Mouse (Mus musculus): ENCODE results near the gene Slc12a5. TPM values are rescaled to one million over a fixed set of nuclear protein-coding genes. Genes with fewer than 3 reads are reported as not detected.

Gene Slc12a5
- 100 to 1,000 TPM; 538 to 565 TPM for total RNA-seq (2021)
- long read RNA-seq, experiment 1, transcript Slc12a5-205 (2 exons, 2,996 nt), result major isoform, 9 of 166 reads
- long read RNA-seq, experiment 1, partial matches to known transcripts, result 6 of 166 reads
- long read RNA-seq, experiment 1, other reads (novel, unspliced or antisense), result 151 of 166 reads
- long read RNA-seq, experiment 2, transcript Slc12a5-205 (2 exons, 2,996 nt), result major isoform, 8 of 153 reads
- long read RNA-seq, experiment 2, partial matches to known transcripts, result 143 of 153 reads
- long read RNA-seq, experiment 2, other reads (novel, unspliced or antisense), result 2 of 153 reads

GRCm38 (mm10) chr2:164960716-164961441, at the start of gene Slc12a5:
Slc12a5 (plus strand) TSS chr2:164960802.
- DNase-seq (ENCODE audit: low spot score in 2 of 2), result peak; percentile 72 to 79

DNA sequence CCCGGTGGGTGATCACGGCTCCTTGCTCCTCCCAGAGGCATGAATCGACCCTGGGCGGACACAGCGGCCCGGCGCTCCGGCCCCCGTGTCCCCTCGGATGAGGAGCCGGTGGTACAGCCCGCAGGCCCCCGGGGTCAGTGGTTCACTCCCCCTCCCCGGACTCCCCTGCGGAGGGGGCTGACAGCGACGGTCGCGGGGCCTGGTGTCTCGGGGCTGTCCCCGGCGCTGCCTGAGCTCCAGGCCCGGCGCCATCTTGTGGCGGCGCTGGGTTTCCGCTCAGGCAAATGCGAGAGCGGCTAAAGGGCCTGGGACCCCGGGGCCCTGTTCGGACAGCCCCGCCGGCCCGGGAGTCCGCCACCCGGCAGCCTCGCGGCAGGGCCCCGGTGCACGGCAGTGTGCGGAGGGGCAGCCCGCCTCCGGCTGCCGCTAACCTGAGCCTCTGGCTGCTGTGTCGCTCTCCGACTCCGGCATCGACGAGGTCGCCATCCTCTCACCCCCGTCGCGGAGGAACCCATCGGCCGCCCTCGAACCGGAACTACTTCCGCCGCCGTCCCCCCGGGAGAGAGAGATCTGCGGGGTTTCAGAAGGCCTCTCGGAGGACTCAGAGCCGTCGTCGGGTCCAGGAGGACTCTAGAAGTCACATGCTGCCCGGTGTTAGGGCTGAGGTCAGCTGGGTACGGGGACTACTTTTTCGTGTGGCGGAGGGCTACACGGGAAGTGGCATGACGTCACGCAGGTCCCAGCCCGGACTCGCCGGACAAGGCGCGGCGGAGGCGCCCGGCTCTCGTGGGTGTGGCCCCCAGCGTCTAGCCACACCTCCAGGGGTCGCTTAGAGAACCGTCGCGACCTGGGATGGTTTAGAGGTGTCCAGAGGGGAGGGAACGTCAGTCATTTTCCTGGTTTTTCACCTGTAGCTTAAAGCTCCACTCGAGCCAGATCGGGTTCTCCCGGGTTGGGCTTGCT, 49.2 kb upstream of the Slc12a5 start, which contains the start of gene Zfp335:
Zfp335 (minus strand) TSS at position 672 of the 963 bp plus-strand sequence.
- peak; percentile 85 to 93 for DNase-seq (ENCODE audit: low spot score in 2 of 2)

GRCm38 (mm10) chr2:164912151-164912550, 48.5 kb upstream of the Slc12a5 start:
- DNase-seq (ENCODE audit: low spot score in 2 of 2), result peak; percentile 37 to 56

GRCm38 (mm10) chr2:164912749-164913427, 47.7 kb upstream of the Slc12a5 start:
- no peak for DNase-seq (ENCODE audit: low spot score in 2 of 2)

DNA sequence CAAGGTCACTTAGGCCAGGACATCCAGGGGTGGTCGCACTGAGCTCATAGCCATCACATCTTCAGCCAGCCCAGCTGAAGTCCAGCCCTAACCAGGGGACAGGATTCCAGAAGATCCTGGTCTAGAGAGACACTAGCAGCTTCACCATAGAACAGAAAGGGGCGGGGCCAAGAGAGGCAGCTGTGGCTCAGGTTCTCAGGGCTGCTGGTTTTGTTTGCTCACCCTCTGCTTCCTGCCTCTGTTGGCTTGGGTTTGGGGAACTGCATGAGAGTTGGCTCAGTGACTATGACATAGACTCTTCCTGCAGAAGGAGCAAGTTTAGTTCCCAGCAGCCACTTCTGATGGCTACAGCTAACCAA, 47.2 kb upstream of the Slc12a5 start:
- DNase-seq (ENCODE audit: low spot score in 2 of 2), result no peak

DNA sequence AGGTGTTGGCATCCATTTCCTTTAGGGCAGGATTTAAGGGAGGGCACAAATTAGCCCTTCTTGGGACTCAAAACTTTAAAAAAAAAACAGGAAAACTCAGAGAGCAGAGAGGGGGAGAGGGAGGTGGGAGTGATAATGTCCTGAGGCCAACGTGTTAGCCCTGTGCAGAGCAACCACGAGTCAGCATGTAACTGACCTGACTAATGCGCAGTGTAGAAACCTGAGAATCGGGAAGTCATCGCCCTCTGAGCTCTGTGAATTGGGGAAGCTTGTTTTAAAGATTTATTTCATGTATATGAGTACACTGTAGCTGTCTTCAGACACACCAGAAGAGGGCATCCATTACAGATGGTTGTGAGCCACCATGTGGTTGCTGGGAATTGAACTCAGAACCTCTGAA, 43.8 kb upstream of the Slc12a5 start:
- no peak for DNase-seq (ENCODE audit: low spot score in 2 of 2)

DNA sequence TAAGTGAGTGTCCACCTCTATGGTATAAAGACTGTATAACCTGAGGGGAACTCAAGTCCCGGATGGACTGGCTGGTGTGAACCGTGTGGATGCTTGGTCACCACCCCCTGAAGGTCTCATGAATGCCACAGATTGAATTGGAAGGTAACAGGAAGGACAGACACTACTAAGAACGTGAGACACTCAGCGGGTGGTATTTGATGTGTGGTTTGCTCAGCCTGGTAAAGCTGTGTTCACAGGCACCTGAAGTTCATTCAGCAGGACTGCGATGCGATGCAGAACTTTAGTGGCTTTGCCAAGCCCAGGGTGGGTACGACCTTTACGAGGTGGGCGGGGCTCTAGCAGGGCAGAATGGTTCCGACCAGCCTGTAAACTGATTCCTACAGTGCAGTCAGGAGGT, 43.2 kb upstream of the Slc12a5 start:
- no peak for DNase-seq (ENCODE audit: low spot score in 2 of 2)

DNA sequence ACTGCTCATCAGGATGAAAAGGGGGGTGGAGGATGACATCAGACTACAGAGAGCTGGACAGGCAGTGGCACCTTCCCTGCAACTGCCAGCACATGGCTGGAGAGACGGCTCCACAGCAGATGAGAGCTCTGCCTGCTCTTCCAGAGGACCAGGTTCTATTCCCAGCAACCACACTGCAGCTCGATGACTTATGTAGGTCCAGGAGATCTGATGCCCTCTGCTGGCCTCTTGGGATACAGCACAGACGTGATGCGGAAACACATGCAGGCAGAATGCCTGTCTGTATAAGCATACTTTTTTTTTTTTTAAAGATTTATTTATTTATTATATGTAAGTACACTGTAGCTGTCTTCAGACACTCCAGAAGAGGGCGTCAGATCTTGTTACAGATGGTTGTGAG, 42.3 kb upstream of the Slc12a5 start:
- no peak for DNase-seq (ENCODE audit: low spot score in 2 of 2)

- no peak for DNase-seq (ENCODE audit: low spot score in 2 of 2)
These were observed 38.6 kb upstream of the Slc12a5 start for GRCm38 (mm10) chr2:164921984-164922383.

GRCm38 (mm10) chr2:164923291-164923690, 37.3 kb upstream of the Slc12a5 start:
- DNase-seq (ENCODE audit: low spot score in 2 of 2), result no peak

DNA sequence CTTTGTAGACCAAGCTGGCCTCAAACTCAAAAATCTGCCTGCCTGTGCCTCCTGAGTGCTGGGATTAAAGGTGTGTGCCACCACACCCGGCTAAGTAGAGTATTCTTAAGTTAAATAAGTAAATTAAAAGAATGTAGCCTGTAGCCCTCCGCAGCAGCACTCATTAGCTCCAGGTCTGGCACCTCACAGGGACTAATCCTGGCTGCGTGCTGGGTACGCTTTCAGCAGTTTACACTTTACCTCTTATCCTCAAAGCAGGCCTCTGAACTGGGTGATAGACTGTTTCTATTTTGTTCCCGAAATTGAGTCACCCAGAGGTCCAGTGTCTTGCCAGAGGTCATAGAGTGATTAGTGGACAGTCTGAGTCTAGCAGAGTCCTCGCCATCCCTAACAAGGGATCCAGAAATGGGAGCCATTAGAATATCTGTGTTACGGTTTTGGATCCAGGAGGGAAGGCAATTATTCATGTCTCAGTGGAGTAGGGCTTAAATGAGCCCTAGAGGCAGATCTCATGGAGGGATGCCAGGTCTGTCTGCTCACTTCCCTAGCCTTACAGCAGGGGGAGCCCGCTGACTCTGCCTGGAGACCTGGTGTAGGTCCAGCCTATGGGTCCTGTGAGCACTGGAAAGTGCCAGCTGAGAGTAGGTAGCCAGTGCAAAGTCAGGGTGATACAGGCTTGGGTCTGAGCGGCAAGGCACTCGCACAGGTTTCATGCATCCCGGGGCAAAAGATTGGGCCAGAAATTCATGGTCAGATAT, 36.3 kb upstream of the Slc12a5 start:
- DNase-seq (ENCODE audit: low spot score in 2 of 2), result peak; percentile 90 to 93

DNA sequence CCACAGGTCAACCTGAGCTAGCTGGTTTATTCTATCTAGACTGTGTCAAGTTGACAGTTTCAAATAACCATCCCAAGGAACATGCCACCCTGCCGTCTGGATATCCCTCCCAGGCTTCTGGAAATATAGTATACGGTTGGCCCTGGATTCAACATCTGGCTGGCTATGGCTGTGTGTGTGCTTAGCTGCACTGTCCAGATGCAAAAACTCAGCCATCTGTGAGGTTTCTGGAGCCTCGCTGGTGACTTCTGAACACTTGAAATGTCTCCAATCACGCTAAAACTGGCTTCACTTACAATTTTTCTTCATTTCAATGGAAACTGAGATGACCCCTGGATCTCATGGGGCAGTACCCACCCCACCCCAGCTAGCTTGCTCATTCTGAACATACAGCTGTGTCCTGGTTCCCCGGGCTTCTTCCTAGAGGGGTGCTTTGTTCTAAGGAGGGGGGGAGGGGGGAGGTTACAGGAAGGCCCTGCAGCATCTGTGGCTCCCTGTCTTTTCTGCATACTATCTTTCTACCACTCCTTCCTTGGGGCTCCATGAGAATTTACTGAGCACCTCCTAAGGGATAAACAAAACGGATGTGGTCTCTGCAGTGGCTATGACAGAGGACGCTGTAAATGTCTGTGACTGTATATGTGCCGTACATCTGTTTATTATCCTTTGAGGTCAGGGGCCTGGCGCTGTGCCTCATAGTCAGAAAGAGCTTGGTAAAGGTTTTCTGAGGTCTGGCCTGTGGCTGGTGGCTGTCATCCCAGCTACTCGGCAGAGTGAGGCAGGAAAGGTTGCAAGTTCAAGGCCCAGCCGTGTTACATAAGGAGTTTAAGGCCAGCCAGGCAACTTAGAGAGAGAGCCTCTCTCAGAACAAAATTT, 29.7 kb upstream of the Slc12a5 start:
- DNase-seq (ENCODE audit: low spot score in 2 of 2), result no peak

DNA sequence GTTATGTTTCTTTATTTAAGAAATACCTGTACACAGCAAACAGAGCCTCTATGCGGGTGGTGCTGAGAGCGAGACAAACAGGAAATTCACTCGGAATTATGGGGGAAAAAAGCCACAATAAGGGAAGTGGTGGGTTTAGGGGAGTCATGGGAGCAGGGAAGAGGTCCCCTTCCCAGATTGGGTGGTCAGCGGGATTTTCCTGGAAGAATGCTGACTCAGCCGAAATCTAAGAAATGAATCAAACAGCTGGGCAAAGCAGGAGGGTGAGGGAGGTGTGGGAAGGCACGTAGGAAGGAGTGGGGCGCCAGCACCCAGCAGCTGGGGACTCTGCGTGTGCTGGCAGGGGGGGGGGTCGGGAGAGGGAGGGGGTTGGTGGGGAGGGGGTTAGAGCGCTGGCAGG, 27.1 kb upstream of the Slc12a5 start:
- DNase-seq (ENCODE audit: low spot score in 2 of 2), result no peak

- no peak for DNase-seq (ENCODE audit: low spot score in 2 of 2)
These were observed 24.6 kb upstream of the Slc12a5 start for GRCm38 (mm10) chr2:164935991-164936390.

GRCm38 (mm10) chr2:164938146-164939091, 22.2 kb upstream of the Slc12a5 start:
- DNase-seq (ENCODE audit: low spot score in 2 of 2), result peak; percentile 43 to 76

DNA sequence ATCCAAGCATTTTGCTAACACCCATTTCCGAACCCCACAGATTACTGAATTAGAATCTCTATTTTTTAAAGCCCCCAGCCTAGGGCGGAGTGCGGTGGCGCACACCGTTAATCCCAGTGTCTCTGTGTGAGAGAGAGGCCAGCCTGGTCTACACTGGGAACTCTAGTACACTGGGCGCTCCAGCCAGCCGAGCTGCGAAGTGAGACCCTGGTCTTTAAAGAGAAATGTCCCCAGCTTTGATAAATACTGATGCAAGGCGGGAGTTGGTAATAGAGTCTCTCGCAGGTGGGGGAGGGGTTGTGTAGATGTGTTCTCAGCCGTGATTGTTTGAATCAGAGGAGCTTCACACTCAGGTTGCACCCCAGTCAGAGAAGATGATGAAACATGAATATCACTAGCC, 21.5 kb upstream of the Slc12a5 start:
- peak in 1 of 2 experiments; percentile 24 for DNase-seq (ENCODE audit: low spot score in 2 of 2)

DNA sequence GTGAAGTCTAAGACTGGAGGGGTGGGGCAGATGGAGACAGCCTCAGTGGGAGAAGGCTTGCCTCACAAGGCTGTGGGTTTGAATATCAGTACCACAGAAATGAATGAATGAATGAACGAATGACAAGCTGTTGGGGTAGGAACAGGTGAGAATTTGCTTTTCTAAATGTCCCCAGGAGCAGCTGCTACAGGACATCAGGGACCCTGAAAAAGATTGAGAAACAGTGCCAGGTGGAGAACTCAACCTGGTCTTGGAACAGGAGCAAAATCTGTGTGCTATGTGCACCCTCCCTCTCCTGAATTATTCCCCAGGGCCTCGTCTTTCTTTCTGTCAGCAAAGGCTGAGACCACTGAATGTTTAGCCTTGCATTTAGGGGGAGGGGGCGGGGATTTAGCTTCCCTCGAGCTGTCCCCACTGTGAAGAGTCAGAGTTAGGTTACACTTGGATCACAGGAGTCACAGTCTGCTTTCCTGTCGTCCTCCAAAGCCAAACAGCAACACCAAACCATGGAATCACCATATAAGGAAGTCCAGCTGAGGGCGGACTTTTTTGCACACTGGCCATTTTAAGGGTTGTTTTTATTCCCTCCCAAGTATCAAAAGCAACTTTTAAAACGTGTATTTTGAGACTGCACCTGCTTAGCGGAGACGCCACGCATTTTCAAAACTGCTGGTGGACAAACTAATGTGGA, 20.3 kb upstream of the Slc12a5 start, which contains the start of gene Mmp9:
Mmp9 (plus strand) TSS at position 641 of the 691 bp plus-strand sequence.
- DNase-seq (ENCODE audit: low spot score in 2 of 2), result no peak

All from left cerebral cortex, adult 18-20 months (tissue).